Mouse (Mus musculus): ENCODE results near the gene Slc35g2.

Gene Slc35g2

DNA sequence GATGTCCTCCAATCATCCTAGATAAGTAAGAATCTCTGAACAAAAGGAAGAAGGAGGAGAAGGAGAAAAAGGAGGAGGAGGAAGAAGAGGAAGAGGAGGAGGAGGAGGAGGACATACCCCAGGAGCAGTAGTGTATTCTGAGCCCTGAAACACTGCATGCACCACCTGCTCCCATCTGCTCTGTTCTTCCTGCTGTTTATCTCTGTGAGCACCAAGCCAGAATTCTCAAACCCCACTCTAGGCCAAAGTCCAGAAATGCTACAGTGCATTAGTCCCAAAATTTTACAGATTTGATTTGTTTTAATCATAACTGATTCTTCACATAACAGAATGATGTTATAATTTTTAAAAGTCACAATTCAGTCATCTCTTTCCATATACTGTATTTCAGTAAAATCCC, 11.9 kb downstream of the Slc35g2 start:
- DNase-seq (ENCODE audit: low spot score), result no peak

DNA sequence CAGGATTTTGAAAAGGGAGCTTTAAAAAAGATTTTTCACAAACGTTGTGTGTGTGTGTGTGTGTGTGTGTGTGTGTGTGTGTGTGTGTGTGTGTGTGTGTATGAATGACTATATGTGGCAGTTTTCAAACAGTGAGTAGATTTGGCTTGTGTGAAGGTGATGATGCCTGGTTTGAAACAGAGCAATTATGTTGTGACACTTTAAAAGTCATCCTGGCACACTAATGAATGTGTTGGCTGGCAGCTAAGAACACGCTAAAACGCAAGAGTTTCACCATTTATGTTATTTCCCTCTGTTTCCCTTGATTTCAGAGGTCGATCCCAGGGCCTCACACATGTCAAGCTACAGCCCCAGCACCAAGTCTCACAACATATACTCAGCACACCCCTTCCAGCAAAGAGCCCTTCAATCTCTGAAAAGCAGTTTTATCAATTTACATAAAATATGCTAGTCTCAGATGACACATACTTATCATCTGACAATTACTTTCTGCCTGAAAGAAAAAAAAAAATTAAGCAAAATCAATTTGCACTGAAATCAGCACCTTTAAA, 12.8 kb downstream of the Slc35g2 start:
- DNase-seq (ENCODE audit: low spot score), result no peak

DNA sequence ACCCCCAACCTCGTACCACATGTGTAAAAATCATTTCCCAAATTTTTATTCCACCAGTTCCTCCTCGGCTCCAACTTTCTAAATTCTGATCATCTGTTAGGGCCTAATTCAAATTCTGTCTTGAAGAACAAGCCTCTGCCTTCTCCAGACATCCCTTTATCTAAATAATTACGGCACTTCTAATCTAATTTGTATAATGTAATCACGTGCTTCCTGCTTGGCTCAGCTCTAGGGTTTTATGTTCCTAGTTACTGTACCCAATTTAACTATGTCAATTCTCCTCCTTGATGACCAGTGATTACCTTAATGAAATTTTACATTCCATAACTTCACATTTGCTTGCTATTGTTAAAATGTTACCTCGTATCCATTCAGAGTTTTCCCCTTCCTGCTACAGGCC, 15.2 kb downstream of the Slc35g2 start:
- no peak for DNase-seq (ENCODE audit: low spot score)

DNA sequence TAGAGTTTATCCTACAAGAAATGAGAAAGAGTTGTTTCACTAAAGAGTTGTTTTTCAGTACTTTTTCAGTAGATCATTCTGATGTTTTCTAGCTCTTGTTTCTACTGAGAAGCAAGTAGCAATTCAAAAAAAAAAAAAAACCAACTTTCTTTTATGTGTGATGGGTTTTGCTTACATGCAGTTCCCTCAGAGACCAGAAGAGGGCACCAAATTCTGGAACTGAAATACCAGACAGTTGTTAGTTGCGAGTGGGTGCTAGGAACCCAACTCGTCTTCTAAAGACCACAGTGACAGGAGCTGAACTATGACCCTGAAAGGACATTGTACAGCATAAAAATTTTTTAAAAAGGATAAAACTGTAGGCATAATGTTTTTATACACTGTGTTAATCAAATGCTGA, 22.6 kb downstream of the Slc35g2 start:
- peak; percentile 19 for DNase-seq (ENCODE audit: low spot score)

DNA sequence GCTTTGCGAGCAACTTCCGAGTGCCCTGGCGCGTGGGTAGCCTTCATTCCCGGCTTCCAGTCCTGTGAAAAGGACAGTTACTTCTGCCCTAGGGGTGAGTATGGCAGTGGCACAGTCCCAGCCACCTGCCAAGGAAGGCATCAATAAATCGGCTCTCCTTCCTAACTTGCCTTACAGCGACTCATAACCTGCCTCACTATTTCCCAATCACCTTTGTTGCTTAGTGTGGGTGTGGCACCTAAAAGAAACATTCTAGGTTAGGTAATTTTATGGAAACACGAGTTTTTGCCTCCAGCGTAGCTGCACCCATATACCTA, 24.3 kb downstream of the Slc35g2 start:
- DNase-seq (ENCODE audit: low spot score), result no peak

DNA sequence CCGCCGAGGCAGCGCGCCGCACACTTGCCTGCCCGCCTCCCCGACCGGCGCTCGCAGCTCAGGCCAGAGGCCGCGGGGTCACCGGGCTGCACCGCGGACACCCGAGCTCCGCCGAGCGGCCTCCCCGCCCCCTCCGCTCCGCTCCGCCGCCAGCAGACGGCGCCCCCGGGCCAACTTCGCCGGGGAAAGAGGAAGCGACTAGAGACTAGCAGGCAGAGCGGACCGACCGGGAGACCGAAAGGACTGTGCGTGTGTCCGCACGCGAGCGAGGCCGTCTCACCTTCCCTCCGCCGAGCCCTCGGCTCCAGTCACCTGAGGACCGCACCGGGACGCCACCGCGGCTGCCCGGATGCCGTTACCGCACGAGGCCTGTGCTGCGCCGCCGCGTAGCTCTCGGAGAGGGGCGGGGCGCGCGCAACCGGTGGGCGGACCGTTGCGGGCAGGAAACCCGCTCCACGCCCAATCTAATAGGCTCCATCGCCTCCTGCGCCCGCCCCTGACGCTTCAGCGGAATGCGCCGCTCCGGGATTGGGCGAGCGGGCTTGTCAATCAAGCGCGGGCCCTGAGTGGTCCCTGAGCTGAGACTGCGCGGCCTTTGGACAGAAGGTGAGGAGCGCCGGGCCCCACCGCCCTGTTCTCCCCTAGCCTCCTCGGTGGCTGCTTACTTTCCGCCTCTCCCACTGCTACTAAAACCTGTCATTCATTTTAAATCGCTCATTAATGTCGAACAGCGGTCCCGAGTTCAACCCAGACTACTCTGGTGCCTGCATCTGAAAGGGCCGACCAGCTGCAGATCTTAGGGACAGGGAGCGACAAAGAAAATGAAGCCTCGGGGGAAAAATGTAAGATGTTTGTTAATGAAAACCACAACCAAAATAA, 24.9 kb downstream of the Slc35g2 start, which contains the start of gene Nck1:
TSS of gene Nck1 (minus strand) at position 420 of the 879 bp plus-strand sequence.
- DNase-seq (ENCODE audit: low spot score), result peak; percentile 100

DNA sequence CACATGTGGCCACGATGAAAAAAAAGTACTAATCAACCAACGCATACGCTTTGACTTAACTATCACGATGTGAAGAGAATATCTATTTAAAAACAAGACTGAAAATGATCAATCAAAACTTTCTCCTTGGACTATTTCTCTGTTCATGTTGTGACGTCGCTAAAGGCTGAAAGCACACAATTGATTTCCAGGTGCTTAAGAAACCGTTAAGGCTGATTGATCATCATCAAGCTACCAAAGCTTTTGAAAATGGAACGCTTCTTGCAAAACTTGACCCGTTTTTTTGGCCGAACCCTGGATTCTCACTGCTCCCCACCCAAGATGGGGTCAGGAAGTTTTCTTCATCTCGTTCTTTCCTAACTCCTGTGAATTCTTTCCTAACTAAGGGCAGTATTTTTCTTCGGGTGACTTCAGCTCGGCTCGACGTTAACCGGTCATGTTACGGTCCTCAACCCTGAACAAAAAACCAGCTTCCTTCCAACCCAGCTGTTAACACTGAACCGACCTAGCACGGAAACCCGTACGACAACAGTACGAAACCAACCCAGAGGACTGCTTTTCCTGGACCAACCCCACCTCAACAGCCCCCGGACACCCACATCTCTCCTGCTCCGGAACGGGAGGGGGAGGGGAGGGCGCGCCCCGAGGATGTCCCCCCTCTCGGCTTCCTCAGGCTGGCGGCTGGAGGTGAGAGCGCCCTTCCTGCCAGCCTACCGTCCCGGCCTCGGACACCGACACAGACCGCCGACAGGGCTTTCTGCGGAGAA, 25.8 kb downstream of the Slc35g2 start:
- DNase-seq (ENCODE audit: low spot score), result no peak

DNA sequence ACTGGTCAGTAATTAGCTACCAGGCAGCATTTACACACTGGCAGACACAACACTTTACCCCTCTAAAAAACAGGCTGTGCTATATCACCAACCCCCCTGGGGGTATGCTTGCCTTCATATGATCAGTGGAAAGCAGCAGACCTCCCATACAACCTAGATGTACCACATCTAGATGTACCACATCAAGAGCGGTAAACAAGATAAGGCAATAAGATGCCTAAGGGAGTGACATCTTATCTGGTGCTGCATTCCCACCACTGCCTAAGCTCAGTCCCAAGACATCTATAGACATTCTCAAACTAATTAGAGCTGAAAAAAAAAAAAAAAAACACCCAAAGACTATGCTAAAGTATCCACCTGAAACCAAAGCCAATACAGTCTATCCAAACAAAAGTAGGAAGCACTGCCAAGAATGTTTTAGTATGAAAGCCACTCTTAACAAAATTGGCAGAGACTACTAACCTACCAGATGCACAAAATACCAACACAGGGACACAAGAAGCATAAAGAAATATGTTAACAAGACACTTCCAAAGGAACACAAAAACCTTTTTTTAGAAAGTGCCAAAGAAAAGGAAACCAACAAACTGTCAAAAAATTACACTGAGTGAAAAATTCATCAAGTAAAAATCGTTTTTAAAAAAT, 35.1 kb downstream of the Slc35g2 start:
- DNase-seq (ENCODE audit: low spot score), result no peak

DNA sequence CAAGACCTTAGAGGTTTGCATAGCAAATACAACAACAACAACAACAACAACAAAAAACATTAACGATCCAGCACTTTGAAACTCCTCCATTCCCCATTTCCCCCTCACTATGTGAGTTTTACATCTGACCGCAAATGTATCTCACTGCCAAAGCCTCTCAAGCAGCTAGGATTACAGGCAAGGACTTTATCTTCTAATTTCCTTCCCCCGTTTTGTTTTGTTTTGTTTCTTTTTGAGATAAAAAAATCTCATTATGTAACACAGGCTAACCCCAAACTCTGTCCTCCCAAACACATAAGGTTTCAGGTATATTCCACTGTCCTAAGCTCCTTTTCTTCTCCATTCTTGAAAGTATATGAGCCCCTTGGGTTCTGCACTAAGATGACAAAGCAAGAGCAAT, 36.2 kb downstream of the Slc35g2 start:
- DNase-seq (ENCODE audit: low spot score), result no peak

DNA sequence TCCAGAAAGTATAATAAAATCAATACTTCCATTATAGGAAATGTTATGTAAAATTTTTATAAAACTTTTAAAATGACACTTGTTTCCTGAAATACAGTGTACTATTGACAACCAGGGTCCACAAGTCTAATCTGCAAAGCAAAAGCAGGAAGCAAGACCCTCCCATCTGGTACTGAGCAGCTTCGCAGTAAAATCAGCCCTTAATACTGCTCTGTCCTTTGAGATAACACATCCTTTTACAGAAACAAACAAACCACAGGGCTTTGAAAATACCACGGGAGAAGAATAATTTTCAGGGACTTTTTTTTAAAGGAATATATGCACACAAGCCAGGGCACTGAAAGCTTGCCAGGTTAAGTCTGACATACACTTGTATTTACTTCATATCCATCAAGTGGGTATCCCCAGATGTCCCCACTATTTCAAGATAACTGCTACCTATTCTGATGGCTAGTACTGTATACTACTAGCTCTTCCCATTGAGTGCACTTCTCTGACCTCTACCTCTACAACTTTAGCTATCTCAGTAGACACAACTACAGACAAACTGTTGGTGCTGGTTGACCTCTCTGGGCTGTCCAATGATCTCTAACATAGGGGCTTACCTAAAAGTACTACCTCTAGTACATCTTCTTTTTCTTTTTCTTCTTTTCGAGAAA, 37.9 kb downstream of the Slc35g2 start:
- DNase-seq (ENCODE audit: low spot score), result no peak

DNA sequence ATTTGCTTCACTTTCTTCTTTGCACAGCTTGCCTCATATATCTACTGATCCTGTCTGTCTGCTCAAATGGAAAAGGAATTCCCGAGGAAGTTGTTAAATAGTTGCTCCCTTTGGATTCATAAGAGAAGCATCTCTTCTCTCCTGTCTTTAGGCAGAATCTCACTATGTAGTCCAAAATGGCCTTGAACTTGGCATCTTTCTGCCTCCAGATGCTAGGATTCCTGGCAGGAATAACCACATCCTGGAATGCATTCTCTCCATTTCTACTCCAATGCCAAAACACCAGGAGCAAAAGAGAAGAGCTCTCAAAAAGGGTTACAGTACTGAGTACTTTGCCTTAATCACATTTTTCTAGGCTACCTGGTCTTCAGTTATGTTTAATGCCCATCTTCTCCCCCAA, 39.6 kb downstream of the Slc35g2 start:
- DNase-seq (ENCODE audit: low spot score), result no peak

DNA sequence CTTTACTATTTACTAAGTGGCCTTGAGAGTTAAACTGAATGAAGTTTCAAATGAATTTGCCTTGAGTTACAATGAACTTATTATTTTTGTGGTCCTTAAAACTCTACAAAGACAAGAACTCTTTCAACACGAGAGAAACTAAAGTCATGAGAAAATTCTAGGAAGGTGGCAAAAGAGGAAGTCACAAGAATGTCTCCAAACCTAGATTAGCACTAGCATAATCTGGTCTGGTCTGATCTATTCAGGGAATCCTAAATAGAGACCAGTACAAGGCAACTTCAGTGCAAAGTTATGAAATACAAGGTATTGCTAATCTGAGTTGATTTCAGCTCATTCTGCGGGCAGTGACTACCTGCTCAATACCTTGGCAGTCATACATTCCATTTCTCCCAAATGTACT, 45.7 kb downstream of the Slc35g2 start:
- no peak for DNase-seq (ENCODE audit: low spot score)

DNA sequence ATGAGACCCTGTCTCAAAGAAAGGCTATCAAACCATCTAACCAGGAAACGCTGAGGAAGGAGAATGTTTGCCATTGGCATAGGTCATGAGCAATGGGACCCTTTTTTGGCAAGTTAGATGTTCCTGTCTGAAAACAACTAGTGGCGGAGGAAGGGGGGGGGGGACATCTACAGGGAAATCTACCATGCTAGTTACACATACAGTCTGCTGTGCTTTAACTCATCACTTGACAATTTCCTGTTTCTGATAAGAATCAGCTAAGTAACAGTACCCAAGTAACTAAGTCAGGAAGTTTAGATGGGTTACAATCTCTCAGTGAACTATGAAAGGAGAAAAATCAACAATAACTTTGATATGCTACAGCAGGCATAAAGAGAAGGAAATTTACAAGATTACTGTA, 48.9 kb downstream of the Slc35g2 start:
- DNase-seq (ENCODE audit: low spot score), result no peak

DNA sequence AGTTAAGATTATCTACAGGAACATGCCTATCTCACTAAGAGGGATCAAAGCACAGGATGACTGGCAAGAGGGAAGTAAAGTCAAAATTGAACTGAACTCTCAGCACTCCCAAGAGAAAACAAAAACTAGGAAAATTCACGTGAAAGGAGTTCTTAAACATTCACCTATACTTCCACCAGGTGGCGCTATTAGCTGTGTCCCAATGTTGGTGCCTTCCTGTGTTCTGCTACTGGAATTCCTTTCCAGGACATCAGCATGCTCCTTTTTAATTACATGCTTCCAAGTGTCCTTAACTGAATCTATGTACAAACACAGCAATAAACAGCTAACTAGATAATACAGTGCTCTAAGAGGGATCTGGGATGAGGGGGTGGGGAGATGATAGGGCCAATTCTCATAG, 50.3 kb downstream of the Slc35g2 start:
- peak; percentile 20 for DNase-seq (ENCODE audit: low spot score)

DNA sequence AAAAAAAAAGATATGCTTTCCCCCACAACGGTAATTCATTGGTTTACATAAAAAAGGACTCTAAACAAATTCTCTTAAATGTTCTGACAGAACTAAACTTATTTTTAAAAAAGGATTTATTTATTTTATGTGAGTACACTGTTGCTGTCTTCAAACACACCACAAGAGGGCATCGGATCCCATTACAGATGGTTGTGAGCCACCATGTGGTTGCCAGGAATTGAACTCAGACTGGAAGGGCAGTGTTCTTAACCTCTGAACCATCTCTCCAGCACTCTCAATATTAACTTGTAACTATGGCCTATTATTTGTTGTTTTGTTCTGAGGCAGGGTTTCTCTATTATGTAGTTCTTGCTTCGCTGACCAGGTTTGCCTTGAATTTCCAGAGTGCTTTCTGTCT, 50.9 kb downstream of the Slc35g2 start:
- DNase-seq (ENCODE audit: low spot score), result no peak

DNA sequence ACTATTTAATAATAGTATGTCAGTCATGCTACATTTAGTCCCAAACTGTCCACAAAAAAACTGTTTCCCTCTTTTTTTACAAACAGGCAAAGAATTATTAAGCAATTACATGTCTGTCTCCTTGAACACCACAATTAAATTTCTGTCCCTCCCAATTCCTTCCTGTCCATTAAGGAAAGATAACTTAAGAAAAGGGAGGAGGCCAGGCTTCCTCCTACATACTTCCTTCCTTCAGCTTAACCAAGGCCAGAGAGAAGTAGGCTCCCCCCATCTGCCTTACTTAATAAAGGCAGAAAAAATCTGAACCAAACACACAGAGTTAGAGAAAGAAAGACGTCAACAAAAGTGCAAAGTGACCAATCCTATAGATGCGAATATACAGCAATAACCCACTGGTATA, 63.3 kb downstream of the Slc35g2 start:
- no peak for DNase-seq (ENCODE audit: low spot score)

DNA sequence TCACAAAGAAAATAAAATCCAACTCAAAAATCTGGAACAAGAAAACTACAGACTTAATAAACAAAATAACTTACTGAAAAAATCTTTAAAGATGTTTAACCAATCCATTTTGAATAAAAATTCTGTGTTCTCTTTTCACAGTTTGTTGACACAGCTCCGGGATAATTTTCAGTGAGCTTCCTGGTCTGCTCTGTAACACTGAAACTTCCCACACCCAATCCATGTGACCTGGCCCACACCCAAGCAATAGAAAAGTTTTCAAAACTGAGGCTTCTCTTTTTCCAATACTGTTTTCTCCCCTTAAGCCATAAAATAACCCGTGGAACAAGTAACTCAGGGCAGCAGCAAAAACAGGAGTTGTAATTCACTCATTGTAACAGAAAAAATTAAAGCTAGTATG, 64.2 kb downstream of the Slc35g2 start:
- DNase-seq (ENCODE audit: low spot score), result no peak

DNA sequence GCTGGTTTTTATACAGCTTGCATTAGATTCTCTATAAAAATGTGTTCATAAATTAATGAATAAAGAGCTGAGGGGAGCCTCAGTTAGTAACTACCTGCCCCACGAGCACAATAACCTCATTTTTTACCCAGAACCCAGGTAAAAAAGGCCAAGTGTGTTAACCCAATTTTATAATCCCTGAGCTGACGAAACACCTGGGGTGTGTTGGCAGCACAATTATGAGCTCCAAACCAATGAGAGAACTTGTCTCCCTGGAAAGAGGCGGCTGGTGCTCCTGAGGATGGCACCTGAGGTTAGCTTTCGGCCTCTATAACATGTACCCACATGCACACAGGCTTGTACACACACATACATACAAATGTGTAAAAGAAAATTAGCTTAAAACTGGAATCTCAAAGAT, 65.4 kb downstream of the Slc35g2 start:
- DNase-seq (ENCODE audit: low spot score), result no peak

All from testis, postnatal 14 days (tissue).